ENCODE assay signal across 24 mouse cellular contexts in genomic region chr9:123485561-123485960, GRCm38 (mm10). TPM values are rescaled to one million over a fixed set of nuclear protein-coding genes. Genes with fewer than 3 reads are reported as not detected.
DNase-seq lines count a peak whose midpoint lies in the region; ATAC-seq and TF ChIP-seq lines count a peak whose summit lies in the region.
"Had no signal": no experiment of that assay in that cellular context is flagged by ENCODE, and none has a peak within 500 bp of the region (broad histone marks: within the 10 kb centered on the region; RNA-seq: fewer than 3 reads in every experiment).

No protein-coding gene starts in this region.

- H3K27me3 ChIP-seq in heart, adult 2 months (ENCODE audit: control insufficient read depth, insufficient read depth, low read length): no peaks in the 10 kb centered on the region
- H3K27me3 ChIP-seq in liver, embryonic 13.5 days: no peaks in the 10 kb centered on the region
- H3K27me3 ChIP-seq in liver, embryonic 12.5 days (replicated peaks): no peaks in the 10 kb centered on the region
- H3K27me3 ChIP-seq: CH12.LX; embryonic facial prominence, embryonic 12.5 days; forebrain, embryonic 13.5 days; forebrain, embryonic 15.5 days; Patski had no signal

- peak overlapping the region; percentile 96 for H3K27ac ChIP-seq in gastrocnemius, adult 2 months
- peak overlapping the region; percentile 32 for H3K27ac ChIP-seq in heart, adult 2 months
- peak overlapping the region; percentile 18; the same call in 1 of the 2 replicates for H3K27ac ChIP-seq in liver, embryonic 13.5 days
- H3K27ac ChIP-seq in liver, embryonic 12.5 days: no peak overlapping the region
- H3K27ac ChIP-seq: embryonic facial prominence, embryonic 10.5 days; embryonic facial prominence, embryonic 12.5 days; forebrain, embryonic 13.5 days; forebrain, embryonic 15.5 days had no signal

- TF ChIP-seq EP300 in heart, adult 2 months (IDR thresholded peaks at IDR 0.05; ENCODE audit: insufficient read depth, low read depth, low read length): no peak

- no peak for DNase-seq in gastrocnemius, adult 2 months
- no peak for DNase-seq in gastrocnemius, postnatal 4 days (ENCODE audit: low spot score in 2 of 2)
- DNase-seq in heart, adult 2 months: no peak
- DNase-seq in heart, postnatal 4 days: no peak
- no peak for DNase-seq in liver, embryonic 13.5 days
- DNase-seq: adrenal gland, adult 8-10 months; adrenal gland, postnatal 14 days; adrenal gland, postnatal 36 days; B cell, adult 2 months; cerebellum, adult 11-12 months; cerebellum, adult 2 months; cerebellum, adult 9-10 months; cerebellum, postnatal 10 days; cerebellum, postnatal 25 days had no signal

- H3K9me3 ChIP-seq in liver, embryonic 13.5 days (replicated peaks): no peaks in the 10 kb centered on the region
- no peaks in the 10 kb centered on the region for H3K9me3 ChIP-seq in liver, embryonic 12.5 days (replicated peaks)
- H3K9me3 ChIP-seq: embryonic facial prominence, embryonic 10.5 days; embryonic facial prominence, embryonic 12.5 days; forebrain, embryonic 13.5 days; forebrain, embryonic 15.5 days; G1E had no signal

- no peak for TF ChIP-seq CTCF in gastrocnemius, adult 2 months (IDR thresholded peaks at IDR 0.05)
- TF ChIP-seq CTCF in heart, adult 2 months (IDR thresholded peaks at IDR 0.05): no peak

- WGBS in heart, adult 2 months: 52% methylated on average over 4 of the region's 4 CpGs
- 86% methylated on average over 4 of the region's 4 CpGs for WGBS in liver, embryonic 13.5 days (ENCODE audit: insufficient replicate concordance)
- 88% methylated on average over 4 of the region's 4 CpGs for WGBS in liver, embryonic 12.5 days (ENCODE audit: insufficient replicate concordance)

- peaks cover 43% of the 10 kb centered on the region for H3K4me1 ChIP-seq in heart, adult 2 months (ENCODE audit: control insufficient read depth, insufficient read depth, low read length)
- H3K4me1 ChIP-seq in liver, embryonic 13.5 days (replicated peaks): peaks cover 91% of the 10 kb centered on the region
- peaks cover 90% of the 10 kb centered on the region for H3K4me1 ChIP-seq in liver, embryonic 12.5 days

- peak; percentile 15; the same call in 1 of the 2 replicates for TF ChIP-seq POLR2A in heart, adult 2 months (IDR thresholded peaks at IDR 0.05; ENCODE audit: insufficient read depth, low read depth, low read length)

- H3K4me2 ChIP-seq in liver, embryonic 13.5 days: no peak overlapping the region
- no peak overlapping the region for H3K4me2 ChIP-seq in liver, embryonic 12.5 days
- H3K4me2 ChIP-seq: embryonic facial prominence, embryonic 12.5 days; forebrain, embryonic 13.5 days; forebrain, embryonic 15.5 days had no signal

- peak overlapping the region; percentile 50 for H3K4me3 ChIP-seq in gastrocnemius, adult 2 months
- H3K4me3 ChIP-seq in heart, adult 2 months: no peak overlapping the region
- no peak overlapping the region for H3K4me3 ChIP-seq in liver, embryonic 13.5 days (replicated peaks)
- H3K4me3 ChIP-seq in liver, embryonic 12.5 days: no peak overlapping the region
- H3K4me3 ChIP-seq: embryonic facial prominence, embryonic 10.5 days; embryonic facial prominence, embryonic 12.5 days; forebrain, embryonic 13.5 days; forebrain, embryonic 15.5 days had no signal

- peaks cover 60% of the 10 kb centered on the region for H3K36me3 ChIP-seq in heart, adult 2 months (ENCODE audit: control insufficient read depth, insufficient read depth, low read length)
- peaks cover 77% of the 10 kb centered on the region for H3K36me3 ChIP-seq in liver, embryonic 13.5 days
- peaks cover 93% of the 10 kb centered on the region for H3K36me3 ChIP-seq in liver, embryonic 12.5 days
- H3K36me3 ChIP-seq: forebrain, embryonic 15.5 days had no signal

- no peak overlapping the region for H3K9ac ChIP-seq in heart, adult 2 months (ENCODE audit: low read depth, low read length)
- no peak overlapping the region for H3K9ac ChIP-seq in liver, embryonic 13.5 days
- no peak overlapping the region for H3K9ac ChIP-seq in liver, embryonic 12.5 days
- H3K9ac ChIP-seq: embryonic facial prominence, embryonic 12.5 days; forebrain, embryonic 13.5 days; forebrain, embryonic 15.5 days had no signal

- intact Hi-C loops in gastrocnemius, adult 2 months (cut with DNase I): no loop called here
- intact Hi-C loops in heart, adult 2 months (cut with DNase I): no loop called here

- H3K79me2 ChIP-seq in heart, adult 2 months (replicated peaks; ENCODE audit: control insufficient read depth, insufficient read depth, low read length): peaks cover 9% of the 10 kb centered on the region

- ATAC-seq in liver, embryonic 13.5 days (ENCODE audit: low read depth): no peak
- no peak for ATAC-seq in liver, embryonic 12.5 days
- ATAC-seq: activated CD4-positive, CD25-positive, alpha-beta regulatory T cell, adult 4 months; CD4-positive, CD25-positive, alpha-beta regulatory T cell, adult 4 months; forebrain, embryonic 13.5 days; forebrain, embryonic 15.5 days; Patski had no signal

RNA-seq across cellular contexts. Expression of gene Limd1, which starts 7.1 kb away (rescaled TPM):
- total RNA-seq in gastrocnemius, adult 2 months (2021): 10 to 100 TPM; 31.5 to 41.1 TPM
- 10 to 100 TPM; 49.4 to 58.0 TPM for total RNA-seq in gastrocnemius, postnatal 4 days (2021)
- 10 to 100 TPM; 33.7 to 48.9 TPM for total RNA-seq in heart, adult 2 months (2021)
- 34.6 and 50.0 TPM in 2 replicates for polyA plus RNA-seq in heart, adult 2 months (2012; rRNA removed)
- 10 to 100 TPM; 49.1 to 53.5 TPM for total RNA-seq in heart, postnatal 4 days (2021)
- polyA plus RNA-seq in liver, embryonic 13.5 days (2015; fragmentation: Nextera tagmentation; extraction: Ambion mirVana): 21.5 and 25.8 TPM in 2 replicates
- 30.4 and 30.9 TPM in 2 replicates for polyA plus RNA-seq in liver, embryonic 12.5 days (2016; fragmentation: Nextera tagmentation; extraction: Ambion mirVana)

RNA-seq across cellular contexts. Expression of gene Sacm1l, which starts 44.0 kb away (rescaled TPM):
- 10 to 100 TPM; 19.8 to 22.9 TPM for total RNA-seq in gastrocnemius, adult 2 months (2021)
- total RNA-seq in gastrocnemius, postnatal 4 days (2021): 10 to 100 TPM; 25.8 to 30.0 TPM
- total RNA-seq in heart, adult 2 months (2021): 10 to 100 TPM; 35.4 to 36.8 TPM
- polyA plus RNA-seq in heart, adult 2 months (2012; rRNA removed): 8.3 and 18.9 TPM in 2 replicates
- total RNA-seq in heart, postnatal 4 days (2021): 10 to 100 TPM; 44.6 to 47.0 TPM
- polyA plus RNA-seq in liver, embryonic 13.5 days (2015; fragmentation: Nextera tagmentation; extraction: Ambion mirVana): 27.3 and 37.3 TPM in 2 replicates
- 36.3 and 36.7 TPM in 2 replicates for polyA plus RNA-seq in liver, embryonic 12.5 days (2016; fragmentation: Nextera tagmentation; extraction: Ambion mirVana)
